Mouse (Mus musculus) hindbrain, embryonic 14.5 days (tissue): Measurements from ENCODE around the gene Tekt3. TPM values are rescaled to one million over a fixed set of nuclear protein-coding genes. Genes with fewer than 3 reads are reported as not detected.

Source experiments
- ATAC-seq: fragments of 200-750 bp; cut with Nextera tagmentation; 2 replicates; pipeline ENCODE4 v1.8.0; 2017; ENCODE audit warnings: moderate number of reproducible peaks, mild to moderate bottlenecking, moderate TSS enrichment, moderate library complexity; ENCODE audit not compliant: low FRiP score
- DNase-seq: peaks from one replicate; pipeline ENCODE4 v3.0.0-alpha.2; 2015; ENCODE audit warnings: low spot score
- H3K27ac ChIP-seq: fragments of 300-500 bp; sonication (generic); 2 replicates; pipeline ENCODE4 v1.5.1; 2014; ENCODE audit warnings: mild to moderate bottlenecking, moderate library complexity
- H3K27me3 ChIP-seq: fragments of 300-500 bp; sonication (generic); 2 replicates; pipeline ENCODE4 v1.6.1; 2014; ENCODE audit warnings: mild to moderate bottlenecking, low read length, mixed read lengths; ENCODE audit not compliant: control insufficient read depth, insufficient read depth
- H3K36me3 ChIP-seq: fragments of 300-500 bp; sonication (generic); replicated peaks from 2 replicates; pipeline ENCODE4 v1.6.1; 2014; ENCODE audit not compliant: control insufficient read depth, insufficient read depth
- H3K4me1 ChIP-seq: fragments of 300-500 bp; sonication (generic); replicated peaks from 2 replicates; pipeline ENCODE4 v1.6.1; 2014; ENCODE audit warnings: antibody characterized with exemption, low read length, mixed read lengths; ENCODE audit not compliant: control insufficient read depth, insufficient read depth
- H3K4me2 ChIP-seq: fragments of 300-500 bp; sonication (generic); replicated peaks from 2 replicates; pipeline ENCODE4 v1.6.1; 2014; ENCODE audit warnings: mild to moderate bottlenecking, moderate library complexity
- H3K4me3 ChIP-seq: fragments of 300-500 bp; sonication (generic); replicated peaks from 2 replicates; pipeline ENCODE4 v1.5.1; 2014; ENCODE audit warnings: mild to moderate bottlenecking, low read length
- H3K9ac ChIP-seq: fragments of 300-500 bp; sonication (generic); 2 replicates; pipeline ENCODE4 v1.6.1; 2014
- H3K9me3 ChIP-seq: fragments of 300-500 bp; sonication (generic); 2 replicates; pipeline ENCODE4 v1.6.1; 2016; ENCODE audit warnings: low read length; ENCODE audit not compliant: control insufficient read depth
- WGBS: fragments of 180-500 bp; shearing (Covaris S2); extraction: QIAGEN DNeasy Blood & Tissue Kit; methylation state at CpG from one replicate; pipeline ENCODE4 v1.1.7; 2014; 5-methylcytosine and 5-hydroxymethylcytosine counted together
- polyA plus RNA-seq: library from polyadenylated mRNA; unstranded; fragments of >200 nt; fragmentation: Nextera tagmentation; extraction: Ambion mirVana; gene quantifications from 2 replicates; pipeline ENCODE4 v1.2.1, GENCODE M21; 2014

Gene Tekt3
- polyA plus RNA-seq, 1 experiment from 2014 or later: 0.15 TPM

DNA sequence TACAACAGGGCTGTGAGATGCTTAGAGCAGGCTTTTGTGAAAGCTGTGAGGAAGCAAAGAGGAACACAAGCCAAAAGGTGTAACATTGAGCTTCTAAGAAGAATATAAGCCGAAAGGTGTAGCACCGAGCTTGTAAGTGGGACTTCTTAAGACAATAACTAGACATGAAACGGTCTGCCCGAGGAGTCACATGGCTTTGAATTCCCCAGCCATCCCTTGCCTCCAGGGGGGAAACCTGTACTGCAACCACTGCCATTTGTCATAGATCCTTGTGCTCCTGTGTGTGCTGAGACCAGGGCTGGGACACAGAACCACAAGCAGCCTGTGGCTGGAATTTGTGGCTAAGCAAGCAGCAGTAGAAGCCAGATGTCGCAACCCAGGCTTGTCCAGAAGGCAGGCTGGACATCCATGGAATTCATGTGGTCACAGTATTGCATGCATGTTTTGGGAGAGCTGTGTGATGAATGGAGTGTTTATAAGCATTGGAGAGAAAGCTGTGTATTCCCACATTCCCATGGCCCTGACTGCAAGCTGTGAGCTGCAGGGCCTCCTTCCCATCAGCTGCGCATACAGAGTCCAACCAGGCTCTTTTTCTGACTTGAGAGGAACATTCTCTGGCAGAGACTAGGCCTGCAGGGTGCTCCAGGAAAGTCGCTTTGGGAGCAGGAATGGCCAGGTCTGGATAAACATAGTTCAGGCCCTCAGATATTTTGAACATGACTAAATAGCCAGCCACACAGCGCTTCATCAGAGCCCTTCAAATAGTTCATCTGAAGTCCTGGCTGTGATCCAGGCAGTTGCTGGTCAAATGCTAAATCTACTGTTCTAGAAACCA is 53.6 kb downstream of the Tekt3 start:
- DNase-seq (no peak), ATAC-seq (no peak)
- no peak overlapping the region for H3K27ac ChIP-seq
- H3K4me2 ChIP-seq: no peak overlapping the region
- H3K9ac ChIP-seq: no peak overlapping the region
- H3K9me3 ChIP-seq: no peaks in the 10 kb centered on the region
- WGBS: 82% methylated on average over 8 of the region's 8 CpGs
- no peaks in the 10 kb centered on the region for H3K27me3 ChIP-seq
- H3K36me3 ChIP-seq: no peaks in the 10 kb centered on the region
- no peak overlapping the region for H3K4me3 ChIP-seq
- H3K4me1 ChIP-seq: no peaks in the 10 kb centered on the region

DNA sequence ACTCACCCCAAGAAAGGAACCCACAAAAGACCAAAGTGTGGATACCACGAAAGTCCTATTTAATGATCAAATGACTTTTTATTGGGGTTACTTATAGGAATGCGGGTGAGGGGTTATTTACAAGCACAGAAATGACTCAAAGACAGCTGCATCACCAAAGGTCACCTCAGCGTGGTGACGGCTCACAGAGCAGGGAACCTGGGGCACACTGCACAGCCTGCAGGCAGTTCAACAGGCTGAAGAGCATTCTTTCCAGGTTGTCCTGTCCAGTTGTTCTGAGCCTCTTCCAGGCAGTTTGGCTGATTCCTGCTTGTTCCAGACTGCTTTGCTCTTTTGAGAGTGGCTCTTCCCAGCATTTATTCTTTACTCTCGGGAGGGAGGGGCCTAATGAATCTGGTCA is 55.2 kb downstream of the Tekt3 start:
- Histone ChIP-seq H3K4me1 (no peaks in the 10 kb centered on the region), H3K27ac (no peak overlapping the region), H3K9me3 (no peaks in the 10 kb centered on the region), H3K9ac (no peak overlapping the region), H3K4me3 (no peak overlapping the region), H3K36me3 (no peaks in the 10 kb centered on the region), H3K4me2 (no peak overlapping the region), H3K27me3 (no peaks in the 10 kb centered on the region)
- ATAC-seq (no peak), DNase-seq (no peak)
- WGBS: 95% methylated on average over 5 of the region's 5 CpGs

DNA sequence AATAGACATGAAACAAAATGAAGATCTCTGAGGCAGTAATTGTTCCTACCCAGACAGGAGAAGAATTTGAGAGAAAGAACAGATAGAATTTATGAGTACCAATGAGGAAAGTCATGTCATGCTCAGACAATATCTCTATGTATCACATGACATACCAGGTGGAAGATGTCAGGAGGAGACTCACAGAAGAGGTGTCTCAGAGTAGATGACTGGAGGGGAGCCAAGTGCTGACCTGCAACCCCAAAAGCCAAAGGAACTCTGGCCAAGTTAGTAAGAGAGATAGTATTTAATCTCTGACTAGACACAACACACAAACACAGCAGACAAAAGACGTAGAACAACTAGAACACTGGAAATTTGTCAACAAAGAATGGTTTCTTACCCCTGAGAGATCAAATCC is 55.8 kb downstream of the Tekt3 start:
- no peak overlapping the region for H3K9ac ChIP-seq
- no peak overlapping the region for H3K27ac ChIP-seq
- H3K4me2 ChIP-seq: no peak overlapping the region
- no peak overlapping the region for H3K4me3 ChIP-seq
- no peaks in the 10 kb centered on the region for H3K27me3 ChIP-seq
- ATAC-seq (no peak), DNase-seq (no peak)
- no peaks in the 10 kb centered on the region for H3K4me1 ChIP-seq
- WGBS: 90% methylated on average over 1 of the region's 1 CpGs
- no peaks in the 10 kb centered on the region for H3K9me3 ChIP-seq
- no peaks in the 10 kb centered on the region for H3K36me3 ChIP-seq

DNA sequence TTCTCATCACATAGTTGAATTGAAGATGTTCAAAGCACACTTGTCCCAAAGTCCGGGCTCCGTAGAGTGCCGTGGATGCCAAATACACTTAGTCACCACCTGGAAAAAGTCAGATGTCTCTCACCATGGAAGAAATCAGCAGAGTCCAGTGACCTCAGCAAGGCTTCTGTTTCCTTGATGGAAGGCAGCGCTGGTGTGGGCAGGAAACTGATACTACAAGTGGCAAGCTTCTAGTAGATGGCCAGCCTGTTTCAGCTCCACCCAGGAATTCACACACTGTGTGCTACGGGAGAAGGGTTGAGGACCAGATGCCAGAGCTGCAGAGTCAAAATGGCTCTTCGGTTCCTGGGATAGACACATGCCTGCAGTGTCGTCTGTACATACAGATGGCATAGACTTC is 58.3 kb downstream of the Tekt3 start:
- H3K9ac ChIP-seq: no peak overlapping the region
- H3K4me1 ChIP-seq: no peaks in the 10 kb centered on the region
- H3K4me3 ChIP-seq: no peak overlapping the region
- no peaks in the 10 kb centered on the region for H3K9me3 ChIP-seq
- no peak overlapping the region for H3K27ac ChIP-seq
- DNase-seq: no peak
- 93% methylated on average over 7 of the region's 7 CpGs for WGBS
- no peak overlapping the region for H3K4me2 ChIP-seq
- no peak for ATAC-seq
- H3K27me3 ChIP-seq: no peaks in the 10 kb centered on the region
- no peaks in the 10 kb centered on the region for H3K36me3 ChIP-seq

DNA sequence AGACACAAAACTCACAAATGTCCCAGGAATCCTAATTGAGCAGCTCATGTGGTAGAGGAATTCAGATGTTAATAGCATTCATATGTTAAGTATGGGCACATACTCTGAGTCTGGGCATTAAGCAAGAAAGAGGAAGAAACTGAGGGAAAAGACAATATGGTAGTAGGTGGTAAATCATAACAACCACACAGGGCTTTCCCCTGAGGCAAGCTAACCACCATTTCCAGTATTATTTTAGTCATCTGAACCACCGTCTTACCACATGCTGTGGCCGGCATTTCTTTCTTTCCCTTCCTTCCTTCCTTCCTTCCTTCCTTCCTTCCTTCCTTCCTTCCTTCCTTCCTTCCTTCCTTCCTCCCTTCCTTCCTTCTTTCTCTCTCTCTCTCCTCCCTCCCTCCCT is 60.8 kb downstream of the Tekt3 start:
- ATAC-seq (no peak), DNase-seq (no peak)
- no peaks in the 10 kb centered on the region for H3K4me1 ChIP-seq
- no peaks in the 10 kb centered on the region for H3K36me3 ChIP-seq
- H3K4me3 ChIP-seq: no peak overlapping the region
- H3K9ac ChIP-seq: no peak overlapping the region
- no peak overlapping the region for H3K27ac ChIP-seq
- no peaks in the 10 kb centered on the region for H3K27me3 ChIP-seq
- H3K9me3 ChIP-seq: no peaks in the 10 kb centered on the region
- no peak overlapping the region for H3K4me2 ChIP-seq
- WGBS: 70% methylated on average over 2 of the region's 2 CpGs

DNA sequence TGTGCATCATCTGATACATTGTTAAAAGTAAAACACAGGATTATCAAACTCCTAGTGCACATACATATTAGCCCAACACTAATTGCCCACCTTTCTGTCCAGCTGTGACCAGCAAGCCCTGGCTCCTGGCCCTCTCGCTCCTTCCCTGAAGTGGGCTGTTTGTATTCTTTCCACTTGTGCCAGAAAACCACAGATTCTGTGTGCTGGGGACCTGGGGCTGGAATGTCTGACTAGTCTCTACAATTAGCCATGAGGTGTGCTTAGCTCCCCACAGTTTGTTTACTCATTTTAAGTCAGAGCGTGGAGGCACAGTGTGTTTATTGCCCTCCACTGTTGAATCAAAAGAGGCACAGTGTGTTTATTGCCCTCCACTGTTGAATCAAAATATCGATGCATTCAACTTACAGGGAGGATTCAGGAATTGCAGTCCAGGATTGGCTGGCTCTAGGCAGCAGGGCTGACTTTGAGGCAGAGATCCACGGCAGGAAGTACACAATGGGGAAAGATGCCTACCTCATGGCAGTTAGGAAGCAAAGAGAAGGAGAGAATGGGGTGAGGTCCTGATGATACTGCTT is 61.4 kb downstream of the Tekt3 start:
- DNase-seq (no peak), ATAC-seq (no peak)
- no peak overlapping the region for H3K4me3 ChIP-seq
- no peak overlapping the region for H3K4me2 ChIP-seq
- no peak overlapping the region for H3K27ac ChIP-seq
- no peaks in the 10 kb centered on the region for H3K27me3 ChIP-seq
- no peak overlapping the region for H3K9ac ChIP-seq
- 66% methylated on average over 4 of the region's 4 CpGs for WGBS
- H3K4me1 ChIP-seq: no peaks in the 10 kb centered on the region
- H3K9me3 ChIP-seq: no peaks in the 10 kb centered on the region
- no peaks in the 10 kb centered on the region for H3K36me3 ChIP-seq

DNA sequence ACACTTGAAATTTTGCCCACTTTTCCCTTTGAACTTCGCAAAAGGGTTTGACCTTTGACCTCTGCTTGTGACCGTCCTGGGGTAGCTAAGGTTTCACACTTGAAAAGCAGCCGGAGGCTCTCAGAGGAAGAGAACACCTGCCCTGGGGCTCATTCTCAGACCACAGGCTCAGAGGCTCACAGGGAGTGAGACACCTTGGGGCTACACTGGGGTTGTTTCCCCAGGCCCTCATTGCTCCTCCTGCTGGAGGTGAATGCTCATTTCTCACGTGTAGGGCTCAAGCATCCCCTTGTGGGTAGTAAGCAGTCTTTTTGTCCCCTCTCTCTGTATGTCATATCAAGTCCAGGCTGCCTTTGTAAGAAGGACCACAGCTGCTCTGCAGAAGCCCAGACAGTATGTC is 62.9 kb downstream of the Tekt3 start:
- ATAC-seq (no peak), DNase-seq (no peak)
- Histone ChIP-seq H3K4me1 (no peaks in the 10 kb centered on the region), H3K27me3 (peaks cover 1% of the 10 kb centered on the region; the same call in 1 of the 2 replicates), H3K4me3 (no peak overlapping the region), H3K27ac (no peak overlapping the region), H3K9ac (no peak overlapping the region), H3K36me3 (no peaks in the 10 kb centered on the region), H3K4me2 (no peak overlapping the region), H3K9me3 (no peaks in the 10 kb centered on the region)
- 8% methylated on average over 4 of the region's 4 CpGs for WGBS

DNA sequence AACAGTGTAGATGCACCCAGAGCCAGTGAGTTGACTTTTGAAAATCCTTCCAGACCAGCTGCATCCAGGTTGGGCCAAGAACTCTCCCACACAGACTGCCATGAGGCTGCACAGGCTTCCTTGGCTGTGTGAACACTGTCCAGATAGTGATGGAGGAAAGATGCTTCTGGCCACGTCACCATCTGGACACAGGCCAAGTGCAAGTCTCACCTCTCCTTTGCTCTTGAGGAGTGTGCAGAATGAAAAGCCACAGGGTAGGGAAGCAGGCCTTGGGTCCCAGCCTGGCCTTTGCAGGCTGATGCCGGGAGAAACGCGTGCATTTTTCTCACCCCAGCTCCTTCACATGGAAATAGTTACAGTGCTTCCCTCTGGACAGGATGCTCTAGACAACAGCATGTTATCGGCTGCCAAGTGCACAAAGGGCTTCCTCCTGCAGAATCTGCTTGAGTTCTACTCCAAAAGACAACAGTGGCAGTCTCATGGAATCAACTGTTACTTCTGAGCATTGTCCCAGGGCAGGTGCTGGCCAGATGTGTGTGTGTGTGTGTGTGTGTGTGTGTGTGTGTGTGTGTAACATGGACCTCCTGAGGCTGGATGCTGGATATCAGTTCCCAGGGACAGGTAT is 64.5 kb downstream of the Tekt3 start:
- Histone ChIP-seq H3K9me3 (no peaks in the 10 kb centered on the region), H3K4me3 (no peak overlapping the region), H3K9ac (no peak overlapping the region), H3K36me3 (no peaks in the 10 kb centered on the region), H3K27me3 (peaks cover 17% of the 10 kb centered on the region), H3K4me1 (peaks cover 5% of the 10 kb centered on the region; the same call in 1 of the 2 replicates), H3K27ac (no peak overlapping the region), H3K4me2 (no peak overlapping the region)
- WGBS: 75% methylated on average over 5 of the region's 5 CpGs
- ATAC-seq (no peak), DNase-seq (no peak)

DNA sequence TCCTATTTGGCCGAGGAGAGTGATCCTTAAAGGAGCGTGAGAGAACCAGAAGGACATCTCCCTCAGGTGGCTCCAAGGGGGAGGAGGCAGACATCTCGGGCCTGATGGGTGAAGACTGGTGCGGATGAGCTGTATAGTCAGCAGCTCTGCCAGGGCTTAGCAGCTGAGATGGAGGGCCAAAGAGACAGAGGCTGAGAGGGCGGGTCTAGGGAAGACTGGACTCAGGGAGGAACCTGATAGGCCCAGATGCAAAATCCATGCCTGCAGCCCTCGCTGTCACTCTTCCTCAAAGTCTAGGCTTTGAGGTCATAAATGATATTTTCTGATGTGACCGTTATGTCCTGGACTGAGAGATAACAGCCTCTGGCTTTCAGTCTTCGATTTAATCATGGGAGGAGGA is 65.5 kb downstream of the Tekt3 start:
- Histone ChIP-seq H3K9ac (no peak overlapping the region), H3K4me1 (peaks cover 15% of the 10 kb centered on the region; the same call in 1 of the 2 replicates), H3K4me2 (no peak overlapping the region), H3K9me3 (no peaks in the 10 kb centered on the region), H3K4me3 (no peak overlapping the region), H3K27me3 (peaks cover 28% of the 10 kb centered on the region), H3K36me3 (no peaks in the 10 kb centered on the region), H3K27ac (no peak overlapping the region)
- DNase-seq: no peak
- 84% methylated on average over 8 of the region's 8 CpGs for WGBS
- no peak for ATAC-seq
